Mouse (Mus musculus): ENCODE data around the gene Gm42906. TPM values are rescaled to one million over a fixed set of nuclear protein-coding genes. Genes with fewer than 3 reads are reported as not detected.
A peak's percentile ranks its signal among the peaks of the same experiment; 100 is the strongest.

Gene Gm42906
- polyA plus RNA-seq, 1 experiment from 2014 or later, result not detected

DNA sequence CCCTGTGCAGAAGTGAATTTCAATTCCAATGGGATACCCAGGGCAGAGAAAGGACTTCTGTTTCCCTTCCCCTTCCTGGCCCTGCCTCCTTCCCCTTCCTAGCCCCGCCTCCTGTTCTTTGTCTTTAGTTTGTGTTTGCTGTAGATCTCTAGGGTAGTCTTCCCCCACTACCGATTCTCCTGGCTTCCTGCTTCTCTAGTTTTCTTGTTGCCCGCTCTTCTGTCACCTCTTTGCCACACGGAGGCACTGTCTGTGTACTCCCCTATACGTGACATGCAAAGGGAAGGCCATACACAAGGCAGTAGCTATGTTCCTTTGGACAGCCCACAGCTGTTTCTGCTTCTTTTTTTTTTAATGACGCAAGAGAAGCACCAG, 371.1 kb downstream of the Gm42906 start:
- Histone ChIP-seq H3K36me3 (peaks cover 5% of the 10 kb centered on the region), H3K9ac (no peak overlapping the region), H3K4me1 (peaks cover 19% of the 10 kb centered on the region), H3K4me3 (no peak overlapping the region), H3K27me3 (no peaks in the 10 kb centered on the region), H3K9me3 (replicated peaks) (no peaks in the 10 kb centered on the region; the same call in 1 of the 2 replicates), H3K4me2 (replicated peaks) (no peak overlapping the region), H3K27ac (0 out of 2 replicates have a peak overlapping the region, but pooled peaks have one; percentile 69)
- 68% methylated on average over 6 of the region's 6 CpGs for WGBS
- ATAC-seq (ENCODE audit: low FRiP score), result no peak

DNA sequence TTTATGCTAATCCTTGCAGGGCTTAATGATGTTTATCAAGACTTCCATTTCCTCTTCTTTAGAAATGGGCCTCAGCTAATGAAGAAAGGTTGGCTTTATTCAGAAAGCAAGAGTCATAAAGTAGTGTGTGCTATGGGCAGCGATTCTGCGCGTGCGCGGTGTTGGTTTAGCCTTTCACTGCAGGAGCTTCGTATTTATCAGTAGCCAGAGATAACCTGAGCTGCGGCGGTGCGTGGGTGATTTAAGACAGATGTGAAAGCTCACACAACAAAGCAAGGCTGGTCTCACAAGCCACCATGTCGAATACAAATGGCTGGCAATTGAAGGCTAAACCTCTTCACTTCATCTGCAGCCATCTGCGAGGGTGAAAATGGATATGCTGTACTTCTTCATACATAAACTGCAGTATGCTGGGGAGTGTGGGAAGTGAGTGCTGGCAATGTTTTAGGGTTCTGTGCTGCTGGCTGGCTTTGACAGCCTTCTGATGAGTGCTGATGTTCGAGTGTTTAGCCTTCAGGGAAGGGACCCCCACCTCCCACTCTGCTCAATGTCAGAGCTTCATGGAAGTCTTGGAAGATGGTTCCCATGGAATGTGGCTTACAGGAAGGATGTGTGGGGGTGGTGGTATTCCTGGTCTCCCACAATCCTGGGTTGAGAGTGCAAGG, 371.6 kb downstream of the Gm42906 start:
- Histone ChIP-seq H3K4me3 (no peak overlapping the region), H3K27me3 (no peaks in the 10 kb centered on the region), H3K4me2 (replicated peaks) (no peak overlapping the region), H3K27ac (peak overlapping the region; percentile 69; the same call in 1 of the 2 replicates), H3K36me3 (0 out of 2 replicates have a peak, but pooled peaks cover 3% of the 10 kb centered on the region), H3K9me3 (replicated peaks) (no peaks in the 10 kb centered on the region), H3K9ac (no peak overlapping the region), H3K4me1 (peaks cover 19% of the 10 kb centered on the region)
- ATAC-seq (ENCODE audit: low FRiP score), result no peak
- WGBS, result 70% methylated on average over 12 of the region's 12 CpGs

DNA sequence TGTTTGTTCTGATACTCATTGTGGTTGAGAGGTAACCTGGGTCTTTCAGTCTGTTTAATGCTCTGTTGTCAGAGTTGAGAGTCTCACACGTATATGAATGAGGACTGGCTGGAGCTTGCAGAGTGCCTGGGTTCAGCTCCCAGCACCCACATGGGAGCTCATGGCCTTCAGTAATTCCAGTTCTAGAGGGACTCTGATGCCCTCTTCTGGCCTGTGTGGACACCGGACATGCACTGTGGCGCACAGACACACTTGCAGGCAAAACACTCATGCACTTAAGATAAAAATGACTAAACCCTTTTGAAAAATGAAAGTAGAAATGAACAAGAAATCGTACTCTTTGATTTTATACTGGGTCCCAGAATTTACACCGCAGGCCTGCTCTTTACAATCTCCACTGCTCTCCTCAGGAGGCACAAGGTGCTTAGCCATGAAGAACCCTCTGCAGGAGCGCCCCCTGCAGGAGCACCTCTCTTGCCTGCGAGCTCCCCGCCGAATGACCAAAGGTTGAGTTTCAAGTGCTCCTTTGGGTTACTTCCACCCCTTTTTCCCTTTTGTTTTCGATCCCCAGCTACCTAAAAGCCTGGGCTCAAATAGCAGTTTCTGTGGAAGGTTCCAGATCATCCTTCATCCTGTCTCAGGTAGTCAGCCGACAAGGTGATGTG, 372.4 kb downstream of the Gm42906 start:
- H3K4me3 ChIP-seq, result no peak overlapping the region
- no peaks in the 10 kb centered on the region for H3K9me3 ChIP-seq (replicated peaks)
- H3K36me3 ChIP-seq, result 0 out of 2 replicates have a peak, but pooled peaks cover 3% of the 10 kb centered on the region
- no peak for ATAC-seq (ENCODE audit: low FRiP score)
- no peaks in the 10 kb centered on the region for H3K27me3 ChIP-seq
- H3K4me2 ChIP-seq (replicated peaks), result no peak overlapping the region
- H3K4me1 ChIP-seq, result peaks cover 19% of the 10 kb centered on the region
- 92% methylated on average over 11 of the region's 11 CpGs for WGBS
- H3K9ac ChIP-seq, result no peak overlapping the region
- H3K27ac ChIP-seq, result peak overlapping the region; percentile 30; the same call in 1 of the 2 replicates

DNA sequence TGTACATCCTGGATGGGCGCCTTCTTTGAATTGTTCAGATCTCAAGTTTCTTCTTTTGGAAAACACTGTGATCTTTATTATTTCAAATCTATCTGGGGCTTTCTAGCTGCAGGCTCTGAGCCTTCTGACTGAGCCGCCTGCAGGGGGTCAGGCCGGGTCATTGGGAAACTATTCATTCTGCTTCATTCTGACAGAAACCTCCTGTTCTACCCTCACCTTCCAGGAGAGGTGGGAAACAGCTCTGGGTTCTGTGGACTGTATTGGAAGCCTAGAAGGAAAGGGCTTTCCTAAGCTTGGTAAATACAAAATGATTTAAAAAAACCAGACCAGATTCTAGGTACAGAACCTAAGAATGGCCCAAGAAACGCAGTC, 373.2 kb downstream of the Gm42906 start:
- H3K4me2 ChIP-seq (replicated peaks), result no peak overlapping the region
- no peaks in the 10 kb centered on the region for H3K9me3 ChIP-seq (replicated peaks)
- no peak overlapping the region for H3K4me3 ChIP-seq
- 48% methylated on average over 4 of the region's 4 CpGs for WGBS
- H3K27ac ChIP-seq, result no peak overlapping the region
- peaks cover 16% of the 10 kb centered on the region for H3K4me1 ChIP-seq
- no peak for ATAC-seq (ENCODE audit: low FRiP score)
- H3K9ac ChIP-seq, result no peak overlapping the region
- H3K27me3 ChIP-seq, result no peaks in the 10 kb centered on the region
- H3K36me3 ChIP-seq, result 0 out of 2 replicates have a peak, but pooled peaks cover 3% of the 10 kb centered on the region

DNA sequence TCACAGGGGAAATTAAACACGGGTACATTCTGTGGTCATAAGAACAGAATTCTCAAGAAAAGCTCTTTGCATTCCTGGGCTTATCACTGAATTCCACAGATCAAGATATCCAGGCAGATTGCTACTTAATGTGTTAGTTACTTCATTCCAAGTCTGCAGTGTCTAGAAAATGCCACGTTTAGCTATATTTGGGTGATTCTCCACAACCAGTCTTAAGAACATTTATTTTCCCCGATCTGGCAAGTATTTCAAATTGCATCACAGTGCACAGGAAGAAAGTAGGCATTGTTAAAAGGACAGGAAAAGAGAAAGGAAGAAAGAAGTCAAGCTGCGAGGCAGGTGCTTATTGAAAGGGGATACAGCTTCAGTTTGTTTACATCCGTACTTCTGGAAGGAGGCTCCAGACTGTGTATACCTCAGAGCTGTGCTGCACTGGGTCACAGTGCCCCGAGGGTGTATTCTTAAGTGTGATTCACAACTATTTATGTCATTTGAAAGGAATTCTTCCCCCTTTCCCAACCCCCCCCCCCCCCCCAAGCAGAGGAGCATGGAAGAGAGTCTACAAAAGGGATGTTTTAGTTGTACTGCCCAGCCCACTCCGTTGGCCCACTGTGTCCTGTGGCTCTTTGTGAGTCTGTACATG, 373.7 kb downstream of the Gm42906 start:
- 38% methylated on average over 7 of the region's 7 CpGs for WGBS
- H3K9me3 ChIP-seq (replicated peaks), result no peaks in the 10 kb centered on the region
- peaks cover 16% of the 10 kb centered on the region for H3K4me1 ChIP-seq
- H3K27ac ChIP-seq, result no peak overlapping the region
- no peak overlapping the region for H3K9ac ChIP-seq
- H3K4me3 ChIP-seq, result no peak overlapping the region
- 0 out of 2 replicates have a peak, but pooled peaks cover 3% of the 10 kb centered on the region for H3K36me3 ChIP-seq
- 0 out of 2 replicates have a peak, but pooled peaks have one; percentile 60 for ATAC-seq (ENCODE audit: low FRiP score)
- no peaks in the 10 kb centered on the region for H3K27me3 ChIP-seq
- no peak overlapping the region for H3K4me2 ChIP-seq (replicated peaks)

DNA sequence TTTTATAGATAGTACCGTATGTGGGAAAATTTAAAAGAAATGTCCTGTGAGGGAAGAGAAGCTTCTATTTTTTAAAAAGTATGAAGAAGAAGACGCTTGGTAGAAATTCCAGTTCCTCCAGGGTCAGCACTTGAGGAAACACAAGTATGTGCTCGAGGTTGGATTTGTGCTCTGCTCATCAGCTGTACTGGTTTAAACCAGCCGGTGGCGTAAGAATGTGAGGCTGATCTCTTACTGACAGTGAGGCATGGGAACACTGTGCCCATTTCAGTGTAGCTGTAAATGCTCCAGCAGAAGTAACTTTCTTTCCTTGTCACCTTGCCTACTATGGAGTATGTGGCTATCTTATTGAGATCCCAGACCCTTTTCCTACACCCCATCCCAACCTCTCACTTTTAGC, 374.8 kb downstream of the Gm42906 start:
- Histone ChIP-seq H3K4me3 (no peak overlapping the region), H3K4me1 (peaks cover 16% of the 10 kb centered on the region), H3K36me3 (no peaks in the 10 kb centered on the region), H3K27ac (no peak overlapping the region), H3K9ac (no peak overlapping the region), H3K9me3 (replicated peaks) (no peaks in the 10 kb centered on the region), H3K27me3 (no peaks in the 10 kb centered on the region), H3K4me2 (replicated peaks) (no peak overlapping the region)
- ATAC-seq (ENCODE audit: low FRiP score), result no peak
- WGBS, result 88% methylated on average over 5 of the region's 5 CpGs

DNA sequence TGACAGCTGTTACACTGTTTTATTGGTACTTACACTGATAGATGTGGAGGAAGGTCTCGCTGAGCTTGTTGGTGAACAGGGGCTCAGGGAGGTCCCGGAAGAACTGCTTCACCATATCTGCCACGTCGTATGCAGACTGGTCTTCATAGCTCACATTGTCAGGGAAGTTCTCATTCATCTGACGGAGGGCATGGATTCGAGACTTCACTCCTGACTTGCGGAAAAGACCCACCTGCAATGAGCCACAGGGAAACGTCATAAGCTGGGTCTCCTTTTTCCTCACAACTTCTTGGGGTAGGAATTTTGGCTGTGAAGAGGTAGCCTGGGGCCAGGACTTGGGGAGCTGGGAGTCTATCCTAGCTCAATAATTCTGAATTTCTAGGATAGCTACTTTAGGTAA, 375.6 kb downstream of the Gm42906 start:
- no peak overlapping the region for H3K27ac ChIP-seq
- H3K36me3 ChIP-seq, result no peaks in the 10 kb centered on the region
- H3K4me1 ChIP-seq, result peaks cover 16% of the 10 kb centered on the region
- ATAC-seq (ENCODE audit: low FRiP score), result no peak
- H3K27me3 ChIP-seq, result no peaks in the 10 kb centered on the region
- WGBS, result 96% methylated on average over 8 of the region's 8 CpGs
- H3K9me3 ChIP-seq (replicated peaks), result no peaks in the 10 kb centered on the region
- H3K4me2 ChIP-seq (replicated peaks), result no peak overlapping the region
- H3K4me3 ChIP-seq, result no peak overlapping the region
- no peak overlapping the region for H3K9ac ChIP-seq

DNA sequence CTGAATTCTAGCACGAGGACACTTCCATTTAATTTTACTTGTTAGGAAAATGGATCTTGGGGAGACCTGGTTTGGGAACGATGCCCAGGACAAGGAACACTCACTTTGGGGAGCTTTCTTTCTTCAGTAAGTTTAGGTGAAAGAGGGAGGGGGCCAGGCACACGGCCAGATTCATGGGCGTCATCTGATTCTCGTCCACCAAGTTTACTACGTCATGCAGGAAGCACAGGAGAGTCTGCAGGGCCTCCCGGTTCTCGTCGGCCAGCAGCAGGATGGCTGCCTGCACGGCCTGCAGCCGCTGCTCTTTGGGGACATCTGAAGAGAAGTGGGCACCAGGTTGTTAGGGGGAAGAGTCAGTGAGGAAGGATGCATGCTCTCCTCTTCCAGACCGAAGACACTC, 380.5 kb downstream of the Gm42906 start:
- H3K9me3 ChIP-seq (replicated peaks), result no peaks in the 10 kb centered on the region
- ATAC-seq (ENCODE audit: low FRiP score), result no peak
- no peak overlapping the region for H3K9ac ChIP-seq
- H3K4me1 ChIP-seq, result no peaks in the 10 kb centered on the region
- H3K27me3 ChIP-seq, result no peaks in the 10 kb centered on the region
- no peak overlapping the region for H3K4me2 ChIP-seq (replicated peaks)
- H3K4me3 ChIP-seq, result no peak overlapping the region
- 82% methylated on average over 12 of the region's 12 CpGs for WGBS
- no peak overlapping the region for H3K27ac ChIP-seq
- H3K36me3 ChIP-seq, result no peaks in the 10 kb centered on the region

DNA sequence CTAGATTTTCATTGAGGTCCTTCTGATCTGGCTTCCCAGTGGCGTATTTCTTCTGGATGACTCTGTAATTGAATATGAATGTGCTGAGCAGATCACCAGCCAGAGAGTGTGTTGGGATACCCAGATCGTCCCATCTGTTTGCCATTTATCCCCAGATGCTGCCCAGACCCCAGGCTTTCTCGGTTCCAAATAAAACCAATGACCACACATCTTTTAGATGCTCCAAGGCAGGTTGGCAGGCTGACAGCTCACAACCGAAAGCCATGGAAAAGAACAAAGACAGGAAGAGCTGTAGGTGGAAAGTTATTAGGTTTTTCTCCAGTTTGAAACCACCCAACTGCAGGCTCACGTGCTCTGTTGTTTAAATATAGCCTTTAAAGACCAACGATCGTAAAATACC, 381.0 kb downstream of the Gm42906 start:
- Histone ChIP-seq H3K27ac (no peak overlapping the region), H3K4me3 (no peak overlapping the region), H3K4me1 (no peaks in the 10 kb centered on the region), H3K4me2 (replicated peaks) (no peak overlapping the region), H3K9ac (no peak overlapping the region), H3K9me3 (replicated peaks) (no peaks in the 10 kb centered on the region), H3K36me3 (no peaks in the 10 kb centered on the region), H3K27me3 (no peaks in the 10 kb centered on the region)
- 72% methylated on average over 7 of the region's 7 CpGs for WGBS
- no peak for ATAC-seq (ENCODE audit: low FRiP score)

DNA sequence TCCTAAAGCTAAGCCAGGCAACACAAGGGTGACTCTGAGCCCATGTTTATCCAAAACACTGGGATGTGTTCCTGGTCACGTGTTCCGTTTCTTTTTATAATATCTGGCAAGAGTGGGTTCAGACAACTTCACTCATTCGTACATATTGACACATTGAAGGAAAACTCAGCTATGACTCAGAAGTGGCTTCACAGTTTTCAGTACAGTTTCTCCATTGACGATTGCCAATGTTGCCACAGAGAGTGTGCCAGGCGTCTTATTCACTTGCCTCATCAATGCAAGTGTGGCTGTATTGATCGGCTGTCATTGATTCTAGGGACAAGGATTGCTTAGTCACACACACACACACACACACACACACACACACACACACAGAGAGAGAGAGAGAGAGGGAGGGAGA, 381.8 kb downstream of the Gm42906 start:
- Histone ChIP-seq H3K4me1 (no peaks in the 10 kb centered on the region), H3K9ac (no peak overlapping the region), H3K36me3 (no peaks in the 10 kb centered on the region), H3K9me3 (replicated peaks) (no peaks in the 10 kb centered on the region), H3K4me3 (no peak overlapping the region), H3K4me2 (replicated peaks) (no peak overlapping the region), H3K27me3 (no peaks in the 10 kb centered on the region), H3K27ac (no peak overlapping the region)
- no peak for ATAC-seq (ENCODE audit: low FRiP score)
- WGBS, result 90% methylated on average over 6 of the region's 6 CpGs

DNA sequence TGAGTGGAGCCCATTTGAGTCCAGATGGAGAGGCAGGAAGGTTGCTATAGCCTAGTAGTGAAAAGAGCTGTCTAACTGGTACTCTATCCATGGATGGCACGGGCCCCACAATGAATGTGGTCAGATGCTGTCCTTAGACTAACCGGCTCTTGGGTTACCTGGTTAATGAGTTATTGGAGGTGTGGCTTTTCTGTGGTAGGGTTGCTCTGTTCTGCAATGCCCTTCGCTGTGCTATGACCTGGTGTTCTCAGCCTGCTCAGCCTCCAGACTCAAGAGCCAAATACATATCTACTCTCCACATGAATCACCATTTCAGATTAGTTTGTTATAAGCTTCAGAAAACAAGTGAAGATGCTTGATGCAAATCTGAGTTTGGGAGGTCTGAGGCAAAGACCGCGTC, 385.1 kb downstream of the Gm42906 start:
- Histone ChIP-seq H3K9ac (no peak overlapping the region), H3K4me3 (no peak overlapping the region), H3K4me1 (no peaks in the 10 kb centered on the region), H3K4me2 (replicated peaks) (no peak overlapping the region), H3K9me3 (replicated peaks) (no peaks in the 10 kb centered on the region), H3K36me3 (no peaks in the 10 kb centered on the region), H3K27ac (no peak overlapping the region), H3K27me3 (no peaks in the 10 kb centered on the region)
- WGBS, result 91% methylated on average over 5 of the region's 5 CpGs
- ATAC-seq (ENCODE audit: low FRiP score), result no peak

DNA sequence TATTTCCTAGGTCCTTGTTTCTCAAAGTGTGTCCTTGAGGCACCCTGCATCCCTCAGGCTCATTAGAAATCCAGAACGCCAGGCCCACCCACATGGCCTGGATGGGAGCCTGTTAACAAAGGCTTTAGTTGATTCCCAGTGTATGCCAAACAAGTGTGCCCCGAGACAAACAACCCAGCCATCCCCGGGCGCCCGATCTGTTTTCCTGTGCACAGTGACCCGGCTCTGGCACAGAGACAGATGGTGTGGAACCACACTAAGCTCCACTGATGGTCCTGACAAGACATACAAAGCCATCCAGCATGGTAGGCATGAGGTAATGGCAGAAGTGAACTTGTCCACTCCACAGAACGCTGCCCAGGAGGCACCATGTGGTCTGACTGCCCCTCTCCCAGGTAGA, 390.1 kb downstream of the Gm42906 start:
- no peak overlapping the region for H3K27ac ChIP-seq
- no peak overlapping the region for H3K4me2 ChIP-seq (replicated peaks)
- H3K4me1 ChIP-seq, result no peaks in the 10 kb centered on the region
- no peaks in the 10 kb centered on the region for H3K36me3 ChIP-seq
- H3K9me3 ChIP-seq (replicated peaks), result no peaks in the 10 kb centered on the region
- ATAC-seq (ENCODE audit: low FRiP score), result no peak
- no peak overlapping the region for H3K9ac ChIP-seq
- no peak overlapping the region for H3K4me3 ChIP-seq
- no peaks in the 10 kb centered on the region for H3K27me3 ChIP-seq
- 74% methylated on average over 7 of the region's 7 CpGs for WGBS
